Comparison of ENCODE assay signal across 8 mouse cellular contexts in the genomic region with DNA sequence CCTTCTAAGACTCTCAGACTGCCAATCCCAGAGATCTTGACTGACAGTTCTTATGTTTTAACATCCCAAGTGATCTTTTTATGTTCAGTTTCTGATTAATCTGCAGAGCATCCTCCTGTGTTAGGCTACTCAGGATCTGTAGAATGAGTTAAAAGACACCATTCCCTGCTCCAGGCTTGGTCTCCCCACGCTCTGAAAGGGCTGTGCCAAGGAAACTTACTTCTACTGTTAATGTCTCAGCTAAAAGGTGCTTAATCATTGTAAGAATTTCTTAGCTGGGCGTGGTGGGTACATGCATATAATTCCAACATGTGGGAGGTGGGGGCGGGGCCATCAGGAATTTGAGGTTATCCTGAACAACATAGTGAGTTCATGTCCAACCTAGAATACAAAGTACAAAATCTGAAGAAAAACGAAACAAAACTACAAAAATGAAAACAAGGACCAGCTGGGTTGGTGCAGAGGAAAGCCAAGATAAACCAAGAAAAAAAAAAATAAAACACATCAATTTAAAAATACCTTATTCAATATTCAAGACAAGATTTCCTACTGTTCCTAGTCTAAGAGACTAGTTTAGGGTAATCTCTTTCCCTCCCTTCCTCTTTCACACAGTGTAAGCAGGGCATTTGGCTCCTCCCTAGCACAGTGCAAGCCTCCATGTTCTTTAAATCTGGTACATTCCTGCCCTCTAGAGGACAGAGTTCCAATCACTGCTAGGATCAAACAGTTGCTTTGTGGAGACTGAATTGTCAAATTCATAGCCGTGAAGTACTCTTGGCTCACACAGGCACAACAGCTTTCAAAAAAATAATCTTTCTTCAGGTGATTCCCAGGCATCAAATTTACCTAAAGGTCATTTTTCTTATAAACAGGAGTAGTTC.
DNase-seq lines count a peak whose midpoint lies in the region; ATAC-seq and TF ChIP-seq lines count a peak whose summit lies in the region.

No protein-coding gene starts in this region.

- peak; percentile 91 for ATAC-seq in embryonic facial prominence, embryonic 15.5 days (ENCODE audit: insufficient number of reproducible peaks, low FRiP score, low TSS enrichment, low read depth)
- peak; percentile 87 for ATAC-seq in heart, embryonic 12.5 days (ENCODE audit: insufficient number of reproducible peaks, low FRiP score)
- ATAC-seq in limb, embryonic 12.5 days (ENCODE audit: insufficient number of reproducible peaks, insufficient read depth, low FRiP score, low TSS enrichment, low read depth), result peak; percentile 97
- peak; percentile 96 for ATAC-seq in midbrain, embryonic 11.5 days (ENCODE audit: low FRiP score)

- no peak overlapping the region for H3K4me3 ChIP-seq in CH12.LX (replicated peaks in 1 of 3; ENCODE audit: low read depth in 2 of 3, low read length in 2 of 3, poor library complexity in 1 of 3)
- H3K4me3 ChIP-seq in embryonic facial prominence, embryonic 15.5 days (replicated peaks), result no peak overlapping the region
- no peak overlapping the region for H3K4me3 ChIP-seq in heart, embryonic 12.5 days
- no peak overlapping the region for H3K4me3 ChIP-seq in limb, embryonic 12.5 days (replicated peaks)
- H3K4me3 ChIP-seq in midbrain, embryonic 11.5 days (ENCODE audit: low read depth, low read length), result no peak overlapping the region

- no peaks in the 10 kb centered on the region for H3K36me3 ChIP-seq in CH12.LX (replicated peaks in 1 of 2; ENCODE audit: control insufficient read depth in 1 of 2, insufficient read depth in 1 of 2, low read length in 1 of 2)
- H3K36me3 ChIP-seq in embryonic facial prominence, embryonic 15.5 days, result no peaks in the 10 kb centered on the region
- no peaks in the 10 kb centered on the region for H3K36me3 ChIP-seq in heart, embryonic 12.5 days
- H3K36me3 ChIP-seq in limb, embryonic 12.5 days, result no peaks in the 10 kb centered on the region
- H3K36me3 ChIP-seq in midbrain, embryonic 11.5 days (ENCODE audit: control insufficient read depth, insufficient read depth, low read length), result no peaks in the 10 kb centered on the region
- H3K36me3 ChIP-seq in splenic B cell, adult 2 months (ENCODE audit: control insufficient read depth, insufficient read depth, low read length, poor library complexity, severe bottlenecking), result no peaks in the 10 kb centered on the region

- H3K79me2 ChIP-seq in CH12.LX (replicated peaks; ENCODE audit: control insufficient read depth, extremely low read depth, insufficient read depth, poor library complexity, severe bottlenecking), result no peaks in the 10 kb centered on the region

- H3K4me2 ChIP-seq in CH12.LX (ENCODE audit: insufficient read depth, low read depth, poor library complexity, severe bottlenecking), result peak overlapping the region; percentile 34; the same call in 1 of the 2 replicates
- H3K4me2 ChIP-seq in embryonic facial prominence, embryonic 15.5 days (replicated peaks), result no peak overlapping the region
- H3K4me2 ChIP-seq in heart, embryonic 12.5 days, result no peak overlapping the region
- no peak overlapping the region for H3K4me2 ChIP-seq in limb, embryonic 12.5 days
- H3K4me2 ChIP-seq in midbrain, embryonic 11.5 days, result no peak overlapping the region

- H3K9ac ChIP-seq in CH12.LX (ENCODE audit: insufficient read depth, low read depth), result peak overlapping the region; percentile 27; the same call in 1 of the 2 replicates
- H3K9ac ChIP-seq in embryonic facial prominence, embryonic 15.5 days, result no peak overlapping the region
- no peak overlapping the region for H3K9ac ChIP-seq in heart, embryonic 12.5 days
- H3K9ac ChIP-seq in limb, embryonic 12.5 days (replicated peaks), result no peak overlapping the region
- no peak overlapping the region for H3K9ac ChIP-seq in midbrain, embryonic 11.5 days (ENCODE audit: low read length)

- peaks cover 6% of the 10 kb centered on the region for H3K9me3 ChIP-seq in CH12.LX (replicated peaks; ENCODE audit: low read length)
- H3K9me3 ChIP-seq in embryonic facial prominence, embryonic 15.5 days (replicated peaks), result no peaks in the 10 kb centered on the region
- H3K9me3 ChIP-seq in heart, embryonic 12.5 days (replicated peaks), result no peaks in the 10 kb centered on the region
- H3K9me3 ChIP-seq in limb, embryonic 12.5 days, result no peaks in the 10 kb centered on the region
- no peaks in the 10 kb centered on the region for H3K9me3 ChIP-seq in midbrain, embryonic 11.5 days (ENCODE audit: control insufficient read depth, low read length)

- in situ Hi-C loops in CH12.LX (cut with MboI; ENCODE audit: low pct_ligation_motif_present, low pct_unique_long_range_greater_than_20kb, low sequenced_read_pairs), result loop anchor here (5.0 to 25.0 kb wide), 3 partner anchors 267 to 571 kb away; partner anchors contain the start of gene Plk2

- peak; percentile 96 for TF ChIP-seq RAD21 in CH12.LX (IDR thresholded peaks at IDR 0.05; ENCODE audit: low read depth, low read length)

- no peak; the same call in 1 of the 2 replicates for TF ChIP-seq EP300 in CH12.LX (IDR thresholded peaks at IDR 0.05; ENCODE audit: low read length)

- TF ChIP-seq POLR2A in CH12.LX (IDR thresholded peaks at IDR 0.05; ENCODE audit: low read depth, low read length), result no peak

- H3K27ac ChIP-seq in CH12.LX (ENCODE audit: insufficient read depth, low read depth), result no peak overlapping the region
- H3K27ac ChIP-seq in embryonic facial prominence, embryonic 15.5 days (replicated peaks), result peak overlapping the region; percentile 69
- peak overlapping the region; percentile 36 for H3K27ac ChIP-seq in heart, embryonic 12.5 days (ENCODE audit: poor library complexity, severe bottlenecking)
- 0 out of 2 replicates have a peak overlapping the region, but pooled peaks have one; percentile 8 for H3K27ac ChIP-seq in limb, embryonic 12.5 days
- H3K27ac ChIP-seq in midbrain, embryonic 11.5 days (ENCODE audit: low read depth, low read length), result no peak overlapping the region

- dilution Hi-C loops in CH12.LX (cut with MboI; ENCODE audit: extremely low pct_ligation_motif_present, extremely low pct_unique_long_range_greater_than_20kb, low sequenced_read_pairs), result no loop called here

- H3K4me1 ChIP-seq in CH12.LX (ENCODE audit: control insufficient read depth in 1 of 2, insufficient read depth in 2 of 2), result peaks cover 4 to 24% of the 10 kb centered on the region in 2 experiments; a peak in 2 of 4 replicates
- peaks cover 16% of the 10 kb centered on the region for H3K4me1 ChIP-seq in embryonic facial prominence, embryonic 15.5 days
- peaks cover 16% of the 10 kb centered on the region for H3K4me1 ChIP-seq in heart, embryonic 12.5 days (replicated peaks)
- H3K4me1 ChIP-seq in limb, embryonic 12.5 days (replicated peaks), result peaks cover 9% of the 10 kb centered on the region
- H3K4me1 ChIP-seq in midbrain, embryonic 11.5 days (ENCODE audit: control insufficient read depth, insufficient read depth, low read length), result peaks cover 4% of the 10 kb centered on the region; the same call in 1 of the 2 replicates

- peak; percentile 37 to 90; a peak in 3 of 4 replicates for TF ChIP-seq CTCF in CH12.LX (conservative IDR thresholded peaks at IDR 0.05 in 1 of 2, IDR thresholded peaks at IDR 0.05 in 1 of 2; ENCODE audit: low read depth in 2 of 2, low read length in 2 of 2)

- H3K27me3 ChIP-seq in CH12.LX (replicated peaks), result no peaks in the 10 kb centered on the region
- no peaks in the 10 kb centered on the region for H3K27me3 ChIP-seq in embryonic facial prominence, embryonic 15.5 days
- no peaks in the 10 kb centered on the region for H3K27me3 ChIP-seq in heart, embryonic 12.5 days (replicated peaks)
- no peaks in the 10 kb centered on the region for H3K27me3 ChIP-seq in limb, embryonic 12.5 days
- no peaks in the 10 kb centered on the region for H3K27me3 ChIP-seq in midbrain, embryonic 11.5 days (ENCODE audit: control insufficient read depth, insufficient read depth, low read length)
- H3K27me3 ChIP-seq in splenic B cell, adult 2 months (ENCODE audit: control insufficient read depth, insufficient read depth, low read length, poor library complexity, severe bottlenecking), result no peaks in the 10 kb centered on the region

- peak; percentile 85 for DNase-seq in CH12.LX (ENCODE audit: extremely low read depth)
- peak; percentile 96 for DNase-seq in brain, adult 2 months (ENCODE audit: low read depth, low spot score)
- DNase-seq in kidney, adult 9 months, result peak; percentile 90
- peak; percentile 89 for DNase-seq in midbrain, embryonic 11.5 days (ENCODE audit: low spot score, missing footprints)
- peak; percentile 69 for DNase-seq in splenic B cell, adult 2 months (ENCODE audit: low read depth, low spot score)

- WGBS in embryonic facial prominence, embryonic 15.5 days, result 34% methylated on average over 5 of the region's 5 CpGs
- WGBS in heart, embryonic 12.5 days, result 49% methylated on average over 5 of the region's 5 CpGs
- 51% methylated on average over 5 of the region's 5 CpGs for WGBS in limb, embryonic 12.5 days
- whole genome bisulfite sequencing in midbrain, embryonic 11.5 days, result 51% methylated on average over 5 of the region's 5 CpGs

TF ChIP-seq in CH12.LX, 34 proteins besides CTCF, POLR2A, EP300 and RAD21 (continues in another document):
- TF ChIP-seq E2F4 (IDR thresholded peaks at IDR 0.05; ENCODE audit: insufficient replicate concordance, low read depth, low read length) (0 out of 2 replicates have a peak, but pooled peaks have one; percentile 9), MAX (IDR thresholded peaks at IDR 0.05; ENCODE audit: low read length) (no peak), ZKSCAN1 (IDR thresholded peaks at IDR 0.05; ENCODE audit: borderline replicate concordance, low read depth, low read length) (no peak), IRF4 (IDR thresholded peaks at IDR 0.05; ENCODE audit: low read depth, low read length) (peak; percentile 62; the same call in 1 of the 2 replicates), MYC (IDR thresholded peaks at IDR 0.05; ENCODE audit: low read depth, low read length) (no peak; the same call in 1 of the 2 replicates), SMC3 (IDR thresholded peaks at IDR 0.05; ENCODE audit: low read depth, low read length) (peak; percentile 90), ETS1 (conservative IDR thresholded peaks at IDR 0.05; ENCODE audit: low read depth, low read length) (0 out of 2 replicates have a peak, but pooled peaks have one; percentile 8), MAZ (IDR thresholded peaks at IDR 0.05; ENCODE audit: low read depth, low read length) (no peak; the same call in 1 of the 2 replicates), RCOR1 (conservative IDR thresholded peaks at IDR 0.05; ENCODE audit: low read depth, low read length) (no peak), ZMIZ1 (IDR thresholded peaks at IDR 0.05; ENCODE audit: low read depth, low read length) (no peak), JUN (IDR thresholded peaks at IDR 0.05; ENCODE audit: insufficient read depth, low read depth, low read length) (no peak), CHD1 (IDR thresholded peaks at IDR 0.05; ENCODE audit: low read depth, low read length) (no peak), MXI1 (IDR thresholded peaks at IDR 0.05; ENCODE audit: low read depth, low read length) (no peak), ELF1 (IDR thresholded peaks at IDR 0.05; ENCODE audit: low read depth, low read length) (peak; percentile 49; the same call in 1 of the 2 replicates), TCF12 (IDR thresholded peaks at IDR 0.05; ENCODE audit: low read depth, low read length) (0 out of 2 replicates have a peak, but pooled peaks have one; percentile 32), ZC3H11A (IDR thresholded peaks at IDR 0.05; ENCODE audit: low read depth, low read length) (peak; percentile 29)

Comparison
In these comparisons a context has a peak if more than half of its experiments do, and no peak if none do; other contexts are left out.
1. H3K27ac ChIP-seq: peak in embryonic facial prominence, embryonic 15.5 days (single experiment), heart, embryonic 12.5 days (single experiment) and limb, embryonic 12.5 days (single experiment); none in CH12.LX (single experiment) and midbrain, embryonic 11.5 days (single experiment).
2. Peak in every context shown above with its lines, with median percentiles within 50 percentile points of each other: DNase-seq and ATAC-seq.